Mouse (Mus musculus) testis, adult 2 months (tissue): ENCODE data around the gene Dock9.

Experiments
- CTCF ChIP-seq: fragments of 200-500 bp; IDR thresholded peaks from 2 replicates; pipeline ENCODE4 v1.5.1; 2012; ENCODE audit warnings: low read depth, mild to moderate bottlenecking, inconsistent platforms, low read length, moderate library complexity; ENCODE audit not compliant: control insufficient read depth, insufficient read depth, insufficient replicate concordance
- POLR2A ChIP-seq: fragments of 200-500 bp; IDR thresholded peaks from 2 replicates; pipeline ENCODE4 v1.6.1; 2012; ENCODE audit warnings: low read depth, mild to moderate bottlenecking, inconsistent platforms, low read length, moderate library complexity; ENCODE audit not compliant: control insufficient read depth

DNA sequence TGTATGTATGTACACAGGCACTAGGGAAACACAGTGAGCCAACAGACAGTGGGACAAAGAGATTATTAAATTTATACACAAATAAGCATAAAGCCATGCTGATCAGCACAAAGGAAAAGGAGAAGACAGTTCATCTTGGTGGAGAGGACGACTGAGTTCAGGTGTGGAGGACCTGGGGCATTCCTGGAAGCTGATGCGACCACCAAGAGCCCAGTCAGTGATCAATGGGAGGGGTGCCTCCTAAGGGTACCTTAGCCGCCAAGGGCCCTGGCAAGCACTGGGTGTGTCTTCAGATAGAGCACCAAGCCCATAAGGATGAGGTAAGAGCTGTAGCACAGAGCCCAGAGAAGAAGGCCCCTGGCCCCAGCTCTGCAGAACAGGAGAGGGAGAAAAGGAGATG lies 8.4 kb downstream of the Dock9 start:
- no peak for TF ChIP-seq CTCF
- no peak for TF ChIP-seq POLR2A
